Mouse (Mus musculus) brain, adult 2 months (tissue): ENCODE measurements around the gene Coq10b.

Experiments
- DNase-seq: peaks from one replicate; pipeline ENCODE4 v3.0.0; 2011; ENCODE audit warnings: low read depth, low spot score

Gene Coq10b

GRCm38 (mm10) chr1:55106919-55107585, 54.5 kb downstream of the Coq10b start:
- DNase-seq = no peak

- no peak for DNase-seq
Measured at GRCm38 (mm10) chr1:55107644-55108043, 55.1 kb downstream of the Coq10b start.

- DNase-seq = no peak
Measured at GRCm38 (mm10) chr1:55108473-55108872, 55.9 kb downstream of the Coq10b start.

- DNase-seq = no peak
Measured at GRCm38 (mm10) chr1:55109066-55109766, 56.6 kb downstream of the Coq10b start.
